Mouse (Mus musculus) thymus, postnatal 10 days (tissue): ENCODE data around the gene Ccr1.
A peak's percentile ranks its signal among the peaks of the same experiment; 100 is the strongest.

Experiments
- DNase-seq, 2 experiments: peaks; one replicate each; pipeline ENCODE4 v3.0.0; 2021; ENCODE audit warnings: low spot score in 2 of 2

Gene Ccr1

DNA sequence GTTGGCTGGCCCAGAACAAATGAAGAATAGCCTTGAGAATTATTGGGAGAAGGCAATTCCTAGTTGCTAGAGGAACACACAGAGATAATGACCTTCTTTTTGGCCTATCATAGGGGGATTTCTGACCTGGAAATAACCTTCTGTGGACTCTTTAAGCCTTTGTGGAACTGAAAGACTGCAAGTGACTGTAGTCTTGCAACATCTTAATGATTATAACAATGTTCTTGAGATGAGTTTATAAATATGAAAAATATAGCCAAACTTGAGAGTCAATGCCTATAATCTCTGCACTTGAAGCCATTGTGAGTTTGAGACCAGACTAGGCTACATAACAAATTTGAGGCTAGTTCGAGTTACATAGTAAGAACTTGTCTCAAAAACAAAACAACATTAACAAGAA lies 11.6 kb downstream of the Ccr1 start:
- no peak for DNase-seq

DNA sequence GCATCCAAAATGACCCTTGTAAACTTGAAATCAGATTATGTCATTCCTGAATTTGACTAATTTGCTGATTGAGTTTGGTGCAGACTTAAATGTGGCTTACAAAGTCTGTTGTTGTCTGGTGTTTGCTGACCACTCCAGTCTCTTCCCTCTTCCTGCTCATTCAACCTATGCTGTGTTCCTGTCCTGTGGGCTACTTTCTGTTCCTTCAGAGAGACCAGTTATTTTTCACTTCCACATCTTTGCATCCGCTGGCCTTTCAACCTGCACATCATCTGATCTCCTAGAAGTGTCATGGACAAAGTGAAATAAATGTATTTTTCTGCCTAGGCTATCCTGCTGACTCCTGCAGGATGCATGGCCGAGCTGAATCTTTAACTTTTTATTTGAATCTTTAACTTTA lies 14.9 kb downstream of the Ccr1 start:
- DNase-seq = no peak

DNA sequence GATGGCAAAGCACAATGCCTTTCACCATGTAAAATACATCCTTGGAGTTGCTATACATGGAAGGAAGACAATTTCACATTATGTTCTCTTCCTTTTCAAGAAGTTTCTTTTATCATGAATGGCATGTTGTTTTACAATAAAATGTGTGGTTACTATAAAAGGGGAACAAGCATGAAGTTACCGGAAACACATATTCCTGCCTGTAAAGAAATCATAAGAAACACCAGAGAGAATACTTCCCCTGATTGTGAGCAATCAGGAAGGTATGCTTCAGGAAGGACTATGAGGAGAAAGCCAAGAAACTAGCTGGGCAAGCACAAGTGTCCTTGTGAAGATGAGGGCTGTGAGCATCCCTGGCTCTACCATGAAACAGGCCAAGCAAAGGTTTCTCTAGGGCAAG lies 17.3 kb downstream of the Ccr1 start:
- DNase-seq = no peak

DNA sequence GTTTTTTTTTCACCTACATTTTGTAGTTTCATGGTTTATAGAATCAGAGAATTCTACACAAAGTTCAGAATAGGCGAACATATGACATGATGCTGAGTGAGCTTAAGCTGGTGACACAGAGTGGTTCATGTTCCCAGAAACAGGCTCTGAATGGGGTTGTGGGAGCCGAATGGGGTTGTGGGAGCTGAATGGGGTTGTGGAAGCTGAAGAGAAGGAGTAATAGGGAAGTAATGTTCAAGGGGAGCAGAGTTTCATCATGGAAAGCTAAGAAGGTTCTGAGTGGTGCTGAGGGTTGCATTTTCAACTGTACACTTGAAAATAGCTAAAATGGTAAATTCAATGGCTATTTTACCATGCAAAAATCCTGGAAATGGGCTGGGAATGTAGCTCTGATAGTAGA lies 19.1 kb downstream of the Ccr1 start:
- DNase-seq = no peak

DNA sequence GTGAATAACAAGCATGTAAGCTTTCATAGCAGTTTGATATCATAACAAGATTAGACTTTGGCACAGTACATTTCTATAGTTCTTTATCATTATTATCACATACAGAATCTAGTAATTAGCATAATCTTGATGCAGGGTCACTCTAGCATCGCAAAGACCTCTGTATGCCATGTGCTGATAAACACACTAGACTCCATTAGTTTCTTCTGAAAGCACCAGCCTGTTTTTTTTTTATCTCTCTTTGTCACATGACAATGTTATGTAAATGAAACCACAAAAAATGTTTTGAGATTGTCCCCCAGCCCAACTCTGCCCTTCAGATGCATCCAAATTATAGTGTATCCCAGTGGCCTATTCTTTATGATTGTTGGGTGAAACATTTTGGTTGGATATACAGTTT lies 20.7 kb downstream of the Ccr1 start:
- no peak for DNase-seq

DNA sequence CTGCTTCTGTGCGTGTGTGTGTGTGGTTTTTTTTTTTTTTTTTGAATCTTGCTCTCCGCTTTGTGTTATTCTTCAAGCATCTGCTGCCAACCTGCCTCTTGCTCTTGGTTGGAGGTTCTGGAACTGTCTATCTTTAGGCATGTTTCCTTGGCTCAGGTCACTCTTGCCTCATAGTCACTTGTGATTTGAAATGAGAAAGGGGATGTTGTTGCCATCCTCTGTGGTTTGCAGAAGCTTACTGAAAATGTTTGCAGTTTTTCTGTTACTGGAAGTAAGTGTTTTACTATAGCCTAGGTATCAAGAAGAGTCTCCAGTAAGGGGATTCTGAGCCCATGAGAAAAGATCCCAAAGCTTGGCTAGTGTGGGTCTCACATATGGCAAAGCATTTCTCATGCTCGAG lies 26.5 kb downstream of the Ccr1 start:
- no peak for DNase-seq

DNA sequence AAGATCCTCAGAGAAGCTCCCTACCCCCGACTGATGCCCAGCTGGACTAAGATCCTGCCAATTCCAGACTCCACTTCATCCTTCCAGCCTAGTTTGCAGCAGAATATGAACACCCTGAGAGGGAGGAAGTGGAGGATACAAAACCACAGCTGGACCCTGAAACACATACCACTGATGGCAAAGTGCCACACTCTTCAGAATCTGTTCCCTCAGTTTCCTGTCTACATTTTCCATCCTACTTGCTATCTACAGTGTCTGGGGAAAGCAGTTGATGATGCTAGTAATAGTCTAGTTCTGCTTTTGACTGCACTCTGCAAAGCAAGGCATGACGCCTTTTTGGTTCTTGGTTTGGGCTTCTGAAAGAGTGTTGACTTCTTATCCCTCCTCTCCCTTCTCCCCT lies 27.2 kb downstream of the Ccr1 start:
- no peak for DNase-seq

DNA sequence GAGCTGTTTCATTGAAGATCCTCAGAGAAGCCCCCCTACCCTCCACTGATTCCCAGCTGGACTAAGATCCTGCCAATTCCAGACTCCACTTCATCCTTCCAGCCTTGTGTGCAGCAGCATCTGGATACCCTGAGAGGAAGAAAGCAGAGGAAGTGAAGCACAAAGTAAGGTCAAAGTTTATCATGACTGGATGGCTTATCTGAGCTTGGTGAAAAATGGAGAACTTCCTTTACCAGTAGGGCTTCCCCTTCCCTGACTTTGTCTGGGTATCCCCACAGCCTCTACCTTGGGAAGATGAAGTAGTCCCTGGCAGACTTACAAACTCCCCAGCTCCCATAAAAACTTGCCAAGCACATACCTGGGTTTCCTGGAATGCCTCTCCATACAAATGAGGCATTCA lies 27.9 kb downstream of the Ccr1 start:
- DNase-seq = no peak

DNA sequence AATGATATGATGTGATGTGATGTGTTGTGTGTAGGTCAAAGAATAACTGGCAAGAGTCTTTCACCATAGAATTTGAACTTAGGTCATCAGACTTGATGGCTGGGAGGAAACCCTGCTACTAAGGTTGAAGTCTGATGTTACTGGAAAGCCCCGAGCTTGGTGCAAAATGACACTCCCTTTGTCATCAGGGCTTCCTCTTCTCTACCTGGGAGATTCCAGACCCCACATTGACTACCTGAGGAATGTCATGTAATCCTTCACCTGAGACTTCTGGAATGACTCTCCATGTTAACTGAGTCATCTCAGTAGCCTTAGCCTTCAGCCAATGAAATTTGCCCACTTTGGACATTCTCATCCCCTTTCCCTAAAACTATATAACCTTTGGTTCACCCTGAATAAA lies 28.3 kb downstream of the Ccr1 start:
- DNase-seq = no peak

DNA sequence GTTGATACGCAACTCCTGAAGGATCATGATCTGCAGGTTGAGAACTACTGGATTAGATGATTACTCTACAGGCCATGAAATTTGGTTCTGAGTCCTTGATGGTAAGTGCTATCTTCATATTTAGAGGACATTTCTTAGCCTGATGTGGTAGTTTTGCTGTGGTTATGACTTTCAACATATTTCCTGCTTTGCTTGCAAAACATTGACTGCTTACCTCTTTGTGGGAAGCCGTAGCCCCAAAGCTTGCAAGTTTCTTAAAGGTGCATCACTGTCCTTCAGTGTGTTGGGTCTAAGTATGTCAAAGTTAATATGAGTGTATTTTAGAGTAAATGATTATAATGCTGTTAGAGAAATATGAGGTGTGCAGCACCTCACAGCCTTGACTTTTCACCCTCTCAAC lies 30.5 kb downstream of the Ccr1 start:
- DNase-seq = no peak

DNA sequence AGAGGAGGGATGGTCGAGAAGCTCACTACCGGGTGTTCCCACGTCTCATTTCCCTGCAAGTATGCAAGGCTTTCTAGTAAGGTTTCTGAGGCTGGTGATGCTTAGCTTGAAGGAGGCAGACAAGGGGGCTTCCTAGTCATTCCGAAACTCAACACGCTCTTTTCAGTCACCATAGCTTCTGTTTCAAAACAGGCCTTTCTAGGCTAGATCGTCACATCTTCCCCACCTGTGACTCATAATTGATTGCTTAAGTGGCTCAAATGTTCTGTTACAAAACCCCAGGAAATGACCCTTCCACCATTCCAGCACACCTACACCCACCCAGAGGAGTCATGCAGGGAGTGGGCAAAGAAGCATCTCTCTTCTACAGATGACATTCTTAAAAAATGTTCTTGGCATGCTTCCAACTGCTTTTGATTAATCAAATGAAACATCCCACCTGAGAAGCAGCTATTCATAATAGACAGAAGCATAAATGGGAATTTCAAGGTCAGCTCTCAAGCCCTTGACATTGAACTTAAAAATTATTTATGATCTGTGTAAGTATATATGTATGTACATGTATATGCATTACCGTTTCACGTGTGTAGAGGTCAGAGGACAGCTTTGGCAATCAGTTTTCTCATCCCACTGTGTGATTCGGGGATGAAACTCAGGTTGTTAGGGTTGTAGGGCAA lies 31.8 kb downstream of the Ccr1 start:
- DNase-seq = no peak

DNA sequence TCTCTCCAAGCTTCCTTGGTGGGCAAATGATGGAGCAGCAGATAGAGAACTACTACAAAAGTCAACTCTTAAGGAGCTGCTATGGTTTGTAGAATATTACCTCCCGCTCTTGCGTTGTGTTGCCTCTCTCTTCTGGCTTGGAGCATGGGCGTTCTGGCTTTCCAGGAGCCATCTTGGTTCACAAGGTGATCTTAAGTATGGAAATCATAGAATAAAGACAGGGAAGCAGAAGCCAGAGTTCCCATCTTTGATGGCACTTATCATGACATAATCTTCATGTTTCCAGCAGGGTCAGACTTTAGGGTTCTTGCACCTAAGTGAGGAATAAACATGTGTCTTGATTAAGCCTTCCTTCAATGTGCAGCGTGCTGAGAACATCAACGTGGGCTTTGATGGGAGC lies 32.7 kb downstream of the Ccr1 start:
- no peak for DNase-seq

DNA sequence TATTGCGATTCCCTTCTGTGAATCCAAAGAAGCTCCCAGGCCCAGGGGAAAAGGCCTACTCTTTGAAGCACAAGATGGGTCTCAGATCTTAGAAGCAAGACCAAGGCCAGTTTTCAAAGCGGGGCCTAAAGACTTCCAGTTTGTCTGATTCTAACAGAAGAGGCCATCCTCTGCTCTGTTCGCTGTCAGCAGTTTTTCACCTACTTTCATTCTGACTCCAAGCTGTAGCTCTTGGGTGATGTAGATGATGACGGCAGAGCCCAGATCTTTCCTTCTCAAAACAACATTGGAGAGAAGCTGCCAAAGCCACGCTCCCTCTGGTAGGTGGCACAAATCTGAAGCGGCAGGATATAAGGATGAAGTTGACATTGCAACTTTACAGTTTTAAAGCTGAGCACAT lies 33.1 kb downstream of the Ccr1 start:
- DNase-seq = no peak

DNA sequence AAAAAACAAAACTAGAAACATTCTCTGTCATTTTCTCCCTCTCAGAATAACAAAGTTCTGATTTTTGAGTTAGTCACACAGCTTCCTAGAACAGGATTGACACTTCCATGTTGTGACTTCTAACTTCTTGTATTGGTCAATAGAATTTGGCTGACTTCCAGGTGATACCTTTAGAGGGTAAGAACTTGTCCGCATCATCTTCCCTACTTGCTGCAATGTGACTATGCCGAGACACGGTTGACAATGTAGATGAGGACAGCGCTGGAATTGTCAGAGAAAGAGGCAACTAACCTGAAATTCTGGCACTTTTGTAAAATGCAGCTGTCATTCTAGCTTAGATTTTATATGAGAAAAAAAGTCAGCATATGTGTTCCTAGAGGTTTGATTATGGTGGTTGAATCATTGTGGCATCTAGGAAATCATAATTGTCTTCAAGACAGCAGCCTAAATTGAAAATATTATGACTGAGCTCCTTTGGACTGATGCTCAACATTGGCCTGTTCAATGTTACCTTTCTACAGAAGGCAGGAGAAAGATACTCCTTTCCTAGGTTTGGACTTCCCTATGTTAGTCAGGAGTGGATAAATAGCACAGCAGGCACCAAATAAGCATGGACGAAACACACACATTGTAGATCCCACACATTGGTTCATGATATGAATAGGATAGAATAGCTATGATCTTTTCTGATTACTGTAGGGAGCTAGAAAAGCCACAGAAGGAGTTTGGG lies 34.6 kb downstream of the Ccr1 start:
- DNase-seq = no peak

DNA sequence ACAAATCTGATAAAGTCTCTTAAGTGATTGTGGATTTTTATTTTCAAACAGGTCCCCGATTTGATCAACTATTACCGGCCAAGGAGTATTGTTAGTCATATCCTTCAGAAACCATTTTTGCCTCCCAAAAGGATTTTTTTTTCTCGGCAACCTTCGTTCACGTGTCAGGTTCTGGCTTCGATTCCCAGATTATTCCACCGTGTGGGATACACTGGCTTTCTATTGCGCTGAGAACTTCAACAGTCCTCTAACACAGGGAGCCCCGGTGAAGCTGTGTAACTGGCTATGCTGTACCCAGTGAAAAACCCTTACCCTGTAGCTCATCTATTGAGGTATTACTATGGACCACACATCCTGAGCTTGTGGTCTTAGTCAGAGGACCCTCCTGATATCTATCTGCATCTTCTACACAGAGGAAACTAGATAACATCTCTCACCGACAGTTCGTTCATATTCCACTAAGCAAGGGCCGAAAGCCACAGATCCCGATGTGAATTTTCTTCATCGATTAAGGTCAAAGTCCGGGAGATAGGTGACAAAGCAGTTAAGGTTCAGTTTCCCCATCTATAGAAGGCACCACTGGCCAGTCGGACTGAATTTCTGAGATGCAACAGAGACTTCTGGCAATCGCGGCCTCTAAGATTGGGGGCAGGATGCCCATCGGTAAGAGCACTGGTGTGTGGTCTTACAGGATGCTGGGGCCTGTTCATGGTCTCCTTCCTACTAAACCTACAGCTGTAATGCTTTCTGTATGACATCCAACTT lies 35.4 kb downstream of the Ccr1 start:
- no peak for DNase-seq

DNA sequence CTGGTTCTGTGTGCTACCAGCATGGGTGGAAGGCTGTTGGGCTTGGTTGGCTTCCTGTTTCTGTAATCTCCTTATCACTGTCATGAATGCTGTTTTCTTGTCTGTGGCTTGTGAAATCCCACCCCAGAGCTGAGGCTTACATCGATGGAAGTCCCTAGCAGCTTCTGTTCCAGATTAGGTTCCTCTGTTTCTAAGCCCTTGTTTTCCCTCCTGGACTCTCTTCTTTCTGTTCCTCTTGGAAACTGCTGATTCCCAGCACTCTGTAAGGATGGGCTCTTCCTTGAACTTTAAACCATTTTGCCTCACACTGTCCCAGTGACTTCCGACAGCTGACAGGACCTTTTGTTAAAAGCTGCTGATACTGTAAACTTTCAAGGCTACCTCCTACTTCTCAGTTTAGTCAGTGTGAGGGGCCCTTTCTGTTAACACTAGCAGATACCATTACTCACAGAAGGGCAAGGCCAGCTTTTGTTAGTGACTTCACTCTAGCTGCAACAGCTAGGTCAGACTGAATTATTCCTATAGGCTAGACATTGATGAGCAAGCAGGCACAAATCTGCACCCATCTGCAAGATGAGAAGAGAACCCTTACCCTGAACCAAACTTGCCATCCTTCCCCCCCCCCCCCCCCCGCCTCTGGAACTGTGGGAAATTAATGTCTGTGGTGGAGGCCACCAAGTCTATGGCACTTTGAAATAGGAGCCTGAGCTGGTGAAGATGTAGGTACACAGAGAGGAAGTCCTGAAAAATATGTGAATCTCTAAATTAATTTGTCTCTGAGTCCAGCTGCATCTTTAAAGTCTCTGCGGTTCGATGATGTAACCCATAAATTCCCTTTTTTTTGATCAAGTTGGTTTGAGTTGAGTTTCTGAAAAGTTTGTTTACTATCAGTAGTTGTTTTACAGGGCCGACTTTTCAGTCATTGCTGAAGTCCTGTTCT lies 36.5 kb downstream of the Ccr1 start:
- peak in 1 of 2 experiments; percentile 30 for DNase-seq

DNA sequence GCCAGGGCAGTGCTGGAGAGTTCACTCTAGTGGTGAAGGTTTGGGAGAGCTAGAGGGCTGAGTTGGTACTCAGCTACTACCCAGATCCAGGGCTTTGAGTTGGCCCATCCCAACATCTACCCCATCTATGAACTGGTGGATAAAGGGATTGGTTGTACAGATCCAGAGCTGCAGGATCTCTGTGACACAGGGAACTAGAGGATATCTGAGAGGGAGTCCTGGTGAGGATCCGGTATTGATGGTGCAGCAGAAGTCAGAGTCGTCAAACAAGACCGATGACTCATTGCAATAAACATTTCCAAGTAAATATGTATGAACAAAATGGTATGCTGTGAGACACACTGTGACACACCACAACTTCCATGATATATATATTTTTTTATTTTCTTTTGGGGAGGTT lies 37.6 kb downstream of the Ccr1 start:
- DNase-seq = no peak

DNA sequence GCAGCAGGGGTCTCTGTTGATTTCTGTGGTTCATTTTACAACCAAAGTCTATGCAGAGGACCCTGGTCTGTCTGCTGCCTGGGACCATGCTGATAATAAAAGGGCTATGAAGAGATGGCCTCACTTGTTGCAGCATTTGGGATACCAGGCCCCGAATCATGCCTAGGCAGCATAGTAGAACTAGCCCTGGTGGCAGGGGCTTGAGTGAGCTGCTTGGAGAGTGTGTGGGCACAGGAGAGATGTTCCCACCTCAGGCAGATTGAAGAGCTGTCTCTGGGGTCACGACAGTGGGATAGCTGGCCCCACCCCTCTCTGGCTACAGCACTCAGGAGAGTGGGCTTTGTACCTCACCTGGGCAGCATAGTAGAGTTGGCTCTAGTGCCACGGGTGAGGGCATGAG lies 38.0 kb downstream of the Ccr1 start:
- DNase-seq = no peak

DNA sequence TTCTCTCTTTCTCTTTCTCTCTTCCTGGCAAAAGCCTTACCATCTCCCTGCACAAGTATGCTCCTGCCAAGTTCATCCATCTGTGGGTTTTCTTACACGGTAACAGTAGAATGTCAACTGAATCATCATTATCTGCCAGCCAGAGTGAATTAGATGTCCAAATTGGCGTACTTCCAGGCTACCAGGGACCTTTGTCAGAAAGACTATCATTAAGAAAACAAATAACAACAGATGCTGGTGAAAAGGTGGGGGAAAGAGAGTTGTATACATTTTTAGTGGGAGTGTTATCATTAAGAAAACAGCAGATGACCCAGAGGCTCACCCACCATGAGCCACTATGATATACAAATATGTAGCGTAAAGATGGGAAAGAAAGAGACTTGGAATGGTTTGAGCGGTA lies 38.6 kb downstream of the Ccr1 start:
- no peak for DNase-seq

DNA sequence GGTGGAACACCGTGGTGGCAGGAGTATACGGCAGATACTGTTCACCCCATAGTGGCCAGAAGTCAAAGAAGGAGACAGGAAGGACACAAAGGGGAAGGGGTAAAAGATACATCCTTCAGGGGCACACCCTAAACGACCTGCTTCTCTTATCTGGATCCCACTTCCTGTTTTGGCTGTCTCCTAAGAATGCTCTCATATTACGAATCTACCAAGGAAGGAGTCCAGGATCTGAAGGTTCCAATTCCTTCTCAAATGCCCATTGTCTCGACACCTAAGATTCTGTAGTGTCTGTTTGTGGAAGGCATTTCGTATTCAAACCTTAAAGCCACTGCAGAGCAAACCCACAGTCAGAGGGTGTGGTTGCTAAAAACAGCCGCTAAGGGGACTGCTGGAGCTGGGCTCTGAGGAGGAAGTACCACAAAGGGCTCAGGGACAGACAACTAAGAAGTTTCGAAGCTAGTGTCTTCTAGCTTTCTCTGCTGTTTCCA lies 39.7 kb downstream of the Ccr1 start:
- DNase-seq = peak; percentile 63 to 70

DNA sequence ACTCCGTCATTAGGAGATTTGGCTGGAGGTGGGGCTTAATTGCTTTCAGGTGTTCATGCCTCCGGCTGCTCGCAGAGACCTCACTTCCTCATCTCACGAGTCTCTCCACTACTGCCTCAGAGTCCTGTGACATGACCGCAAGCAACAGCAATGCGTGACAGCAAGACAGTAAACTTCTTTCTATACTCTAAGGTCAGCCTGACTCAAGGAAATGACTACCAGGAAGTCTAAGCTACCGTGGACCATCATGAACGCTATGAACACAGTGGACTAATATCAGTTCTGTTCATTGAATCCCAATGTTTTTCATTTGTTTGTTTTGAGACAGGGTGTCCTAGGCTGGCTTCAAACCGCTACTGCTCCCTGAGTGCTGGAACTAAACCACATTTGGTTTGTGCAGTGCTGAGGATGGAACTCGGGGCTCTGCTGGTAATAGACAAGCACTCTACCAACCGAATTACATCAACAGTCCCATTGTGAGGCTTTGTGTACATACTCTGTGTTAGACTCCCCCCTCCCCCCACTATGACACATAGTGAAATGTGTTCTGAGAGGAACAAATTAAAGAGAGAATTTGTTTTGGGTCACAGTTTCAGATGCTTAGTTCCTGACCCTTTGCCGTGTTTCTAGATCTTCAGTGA lies 40.3 kb downstream of the Ccr1 start:
- peak; percentile 52 to 54 for DNase-seq
